In the genomic region with DNA sequence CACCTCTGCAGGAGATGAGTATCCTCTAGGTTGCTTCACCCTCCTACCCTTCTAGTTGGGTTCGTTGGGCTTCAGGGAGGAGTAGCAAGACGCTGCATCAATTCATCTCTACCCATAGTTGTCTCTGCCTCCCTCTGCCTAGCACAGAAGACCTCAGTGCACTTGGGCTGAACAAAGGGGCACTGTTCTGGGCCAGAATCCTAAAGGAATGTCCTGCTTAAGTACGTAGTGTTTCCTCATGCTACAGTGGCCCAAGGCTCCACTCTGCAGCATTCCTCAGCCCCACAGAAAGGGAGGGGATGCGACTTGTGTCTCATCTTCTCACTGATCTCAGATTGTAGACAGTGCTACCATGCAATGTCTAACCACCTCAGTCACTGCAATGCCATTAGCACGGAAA, we compare ENCODE assay signal across 18 mouse cellular contexts. TPM values are rescaled to one million over a fixed set of nuclear protein-coding genes. Genes with fewer than 3 reads are reported as not detected.
DNase-seq lines count a peak whose midpoint lies in the region; ATAC-seq lines count a peak whose summit lies in the region.
"Had no signal": no experiment of that assay in that cellular context is flagged by ENCODE, and none has a peak within 500 bp of the region (broad histone marks: within the 10 kb centered on the region; RNA-seq: fewer than 3 reads in every experiment).

No protein-coding gene starts in this region.

- 0 out of 2 replicates have a peak overlapping the region, but pooled peaks have one; percentile 4 for H3K27ac ChIP-seq in limb, embryonic 11.5 days (replicated peaks; ENCODE audit: low read depth, low read length)
- H3K27ac ChIP-seq in limb, embryonic 10.5 days, result no peak overlapping the region; the same call in 1 of the 2 replicates
- H3K27ac ChIP-seq in embryonic facial prominence, embryonic 14.5 days (replicated peaks; ENCODE audit: low read depth, low read length), result no peak overlapping the region; the same call in 1 of the 2 replicates
- H3K27ac ChIP-seq: hindbrain, embryonic 12.5 days; midbrain, embryonic 12.5 days had no signal

- no peak for ATAC-seq in limb, embryonic 11.5 days (ENCODE audit: insufficient number of reproducible peaks, low FRiP score, low TSS enrichment, low read depth)
- ATAC-seq in embryonic facial prominence, embryonic 14.5 days (ENCODE audit: low read depth), result peak; percentile 35; the same call in 1 of the 2 replicates
- ATAC-seq: forebrain, embryonic 14.5 days; inflammation-experienced regulatory T-cells, adult 6 months; liver, postnatal 0 days had no signal

- H3K36me3 ChIP-seq in limb, embryonic 11.5 days (ENCODE audit: control insufficient read depth, insufficient read depth, low read length), result no peaks in the 10 kb centered on the region
- no peaks in the 10 kb centered on the region for H3K36me3 ChIP-seq in limb, embryonic 10.5 days
- no peaks in the 10 kb centered on the region for H3K36me3 ChIP-seq in embryonic facial prominence, embryonic 14.5 days (ENCODE audit: control insufficient read depth, insufficient read depth, low read length)
- H3K36me3 ChIP-seq: heart, embryonic 12.5 days; hindbrain, embryonic 12.5 days; midbrain, embryonic 12.5 days had no signal

- DNase-seq in embryo, embryonic 10 days (ENCODE audit: low spot score), result peak; percentile 28
- no peak for DNase-seq in embryo, embryonic 10.5 days (ENCODE audit: low spot score)
- DNase-seq in limb, embryonic 11.5 days (ENCODE audit: low spot score), result no peak
- DNase-seq in limb, embryonic 10.5 days (ENCODE audit: low spot score), result no peak
- DNase-seq in embryonic facial prominence, embryonic 14.5 days (ENCODE audit: low spot score), result no peak
- DNase-seq in mesoderm, embryonic 11.5 days (ENCODE audit: low read depth, low spot score), result peak; percentile 36
- DNase-seq in right cerebral cortex, postnatal 36 days (ENCODE audit: low spot score in 2 of 2), result no peak
- DNase-seq: cerebellum, adult 9-10 months; heart, postnatal 14 days; liver, postnatal 0 days; right cerebral cortex, adult 18-20 months; thymus, postnatal 14 days had no signal

- no peak overlapping the region for H3K4me3 ChIP-seq in limb, embryonic 11.5 days (ENCODE audit: low read depth, low read length)
- no peak overlapping the region for H3K4me3 ChIP-seq in limb, embryonic 10.5 days
- H3K4me3 ChIP-seq in embryonic facial prominence, embryonic 14.5 days (ENCODE audit: low read depth, low read length), result no peak overlapping the region
- H3K4me3 ChIP-seq: heart, embryonic 12.5 days; hindbrain, embryonic 12.5 days; midbrain, embryonic 12.5 days had no signal

- no peak overlapping the region for H3K9ac ChIP-seq in limb, embryonic 11.5 days (ENCODE audit: low read length)
- no peak overlapping the region for H3K9ac ChIP-seq in embryonic facial prominence, embryonic 14.5 days (ENCODE audit: low read depth, low read length)
- H3K9ac ChIP-seq: heart, embryonic 12.5 days; hindbrain, embryonic 12.5 days; liver, postnatal 0 days; midbrain, embryonic 12.5 days had no signal

- 77% methylated on average over 5 of the region's 5 CpGs for WGBS in limb, embryonic 11.5 days
- WGBS in limb, embryonic 10.5 days, result 80% methylated on average over 5 of the region's 5 CpGs
- WGBS in embryonic facial prominence, embryonic 14.5 days, result 37% methylated on average over 5 of the region's 5 CpGs

- no peak overlapping the region for H3K4me2 ChIP-seq in limb, embryonic 11.5 days (ENCODE audit: low read depth, severe bottlenecking)
- no peak overlapping the region for H3K4me2 ChIP-seq in embryonic facial prominence, embryonic 14.5 days (ENCODE audit: low read depth, low read length)
- H3K4me2 ChIP-seq: heart, embryonic 12.5 days; hindbrain, embryonic 12.5 days; midbrain, embryonic 12.5 days had no signal

- H3K9me3 ChIP-seq in limb, embryonic 11.5 days (ENCODE audit: control insufficient read depth, low read length), result no peaks in the 10 kb centered on the region
- H3K9me3 ChIP-seq in limb, embryonic 10.5 days (replicated peaks), result no peaks in the 10 kb centered on the region
- H3K9me3 ChIP-seq in embryonic facial prominence, embryonic 14.5 days (ENCODE audit: control insufficient read depth, low read length), result no peaks in the 10 kb centered on the region
- H3K9me3 ChIP-seq: heart, embryonic 12.5 days; hindbrain, embryonic 12.5 days; midbrain, embryonic 12.5 days had no signal

- no peaks in the 10 kb centered on the region for H3K27me3 ChIP-seq in limb, embryonic 11.5 days (ENCODE audit: control insufficient read depth, insufficient read depth, low read length)
- H3K27me3 ChIP-seq in limb, embryonic 10.5 days (ENCODE audit: low read depth, poor library complexity, severe bottlenecking), result peaks cover 25% of the 10 kb centered on the region; the same call in 1 of the 2 replicates
- H3K27me3 ChIP-seq in embryonic facial prominence, embryonic 14.5 days (replicated peaks; ENCODE audit: control insufficient read depth, insufficient read depth, low read length), result peaks cover 3% of the 10 kb centered on the region; the same call in 1 of the 2 replicates
- H3K27me3 ChIP-seq: CH12.LX had no signal

- H3K4me1 ChIP-seq in limb, embryonic 11.5 days (ENCODE audit: control insufficient read depth, insufficient read depth, low read length), result peaks cover 9% of the 10 kb centered on the region
- peaks cover 30% of the 10 kb centered on the region for H3K4me1 ChIP-seq in limb, embryonic 10.5 days
- peaks cover 16% of the 10 kb centered on the region; the same call in 1 of the 2 replicates for H3K4me1 ChIP-seq in embryonic facial prominence, embryonic 14.5 days (ENCODE audit: control insufficient read depth, insufficient read depth, low read length)

RNA-seq across cellular contexts. Expression of a gene that starts 6.2 kb away (rescaled TPM):
- polyA plus RNA-seq in limb, embryonic 11.5 days (2014; fragmentation: Nextera tagmentation; extraction: Ambion mirVana), result 98.4 and 101 TPM in 2 replicates
- 114 and 129 TPM in 2 replicates for polyA plus RNA-seq in limb, embryonic 10.5 days (2016; fragmentation: Nextera tagmentation; extraction: Ambion mirVana)
- polyA plus RNA-seq in embryonic facial prominence, embryonic 14.5 days (2014; fragmentation: Nextera tagmentation; extraction: Ambion mirVana), result 76.8 and 80.2 TPM in 2 replicates

Comparison
In these comparisons a context has a peak if more than half of its experiments do, and no peak if none do; other contexts are left out.
1. DNase-seq: peak in embryo, embryonic 10 days (single experiment) and mesoderm, embryonic 11.5 days (single experiment); none in embryo, embryonic 10.5 days (single experiment), limb, embryonic 11.5 days (single experiment), limb, embryonic 10.5 days (single experiment), embryonic facial prominence, embryonic 14.5 days (single experiment) and right cerebral cortex, postnatal 36 days (0 of 2).